Mouse (Mus musculus): ENCODE measurements at regions not wholly inside any gene's neighbourhood (a gene's known extent, or its start where the extent isn't known, plus 50 kb on each side); places are given as distances from the start of the nearest gene placed in this dataset.

GRCm38 (mm10) chr6:117465165-117465564 is 296.8 kb downstream of the Cxcl12 start:
- no peak overlapping the region for H3K9ac ChIP-seq (ENCODE audit: low read length)
- no peak overlapping the region for H3K27ac ChIP-seq (replicated peaks; ENCODE audit: low read depth, low read length)
- no peaks in the 10 kb centered on the region for H3K27me3 ChIP-seq (ENCODE audit: control insufficient read depth, insufficient read depth, low read length)
- no peaks in the 10 kb centered on the region for H3K36me3 ChIP-seq (ENCODE audit: control insufficient read depth, insufficient read depth, low read length)
- peak; percentile 38 for DNase-seq (ENCODE audit: low spot score)
- no peak overlapping the region for H3K4me2 ChIP-seq (ENCODE audit: low read depth, severe bottlenecking)
- H3K9me3 ChIP-seq (ENCODE audit: control insufficient read depth, low read length): no peaks in the 10 kb centered on the region
- H3K4me3 ChIP-seq (ENCODE audit: low read depth, low read length): no peak overlapping the region
- no peak for ATAC-seq (ENCODE audit: insufficient number of reproducible peaks, low FRiP score, low TSS enrichment, low read depth)
- WGBS: 25% methylated on average over 4 of the region's 4 CpGs
- H3K4me1 ChIP-seq (ENCODE audit: control insufficient read depth, insufficient read depth, low read length): 0 out of 2 replicates have a peak, but pooled peaks cover 2% of the 10 kb centered on the region

- H3K27ac ChIP-seq (replicated peaks; ENCODE audit: low read depth, low read length): no peak overlapping the region
- no peaks in the 10 kb centered on the region for H3K36me3 ChIP-seq (ENCODE audit: control insufficient read depth, insufficient read depth, low read length)
- no peaks in the 10 kb centered on the region for H3K27me3 ChIP-seq (ENCODE audit: control insufficient read depth, insufficient read depth, low read length)
- H3K4me1 ChIP-seq (ENCODE audit: control insufficient read depth, insufficient read depth, low read length): 0 out of 2 replicates have a peak, but pooled peaks cover 2% of the 10 kb centered on the region
- H3K4me3 ChIP-seq (ENCODE audit: low read depth, low read length): no peak overlapping the region
- H3K4me2 ChIP-seq (ENCODE audit: low read depth, severe bottlenecking): no peak overlapping the region
- H3K9ac ChIP-seq (ENCODE audit: low read length): no peak overlapping the region
- ATAC-seq (ENCODE audit: insufficient number of reproducible peaks, low FRiP score, low TSS enrichment, low read depth) (no peak), DNase-seq (ENCODE audit: low spot score) (no peak)
- H3K9me3 ChIP-seq (ENCODE audit: control insufficient read depth, low read length): no peaks in the 10 kb centered on the region
- 34% methylated on average over 5 of the region's 5 CpGs for WGBS
Observed at GRCm38 (mm10) chr6:117465606-117466174, 297.4 kb downstream of the Cxcl12 start.

- no peaks in the 10 kb centered on the region for H3K36me3 ChIP-seq (ENCODE audit: control insufficient read depth, insufficient read depth, low read length)
- 12% methylated on average over 2 of the region's 2 CpGs for WGBS
- no peaks in the 10 kb centered on the region for H3K9me3 ChIP-seq (ENCODE audit: control insufficient read depth, low read length)
- no peak overlapping the region for H3K9ac ChIP-seq (ENCODE audit: low read length)
- no peaks in the 10 kb centered on the region for H3K27me3 ChIP-seq (ENCODE audit: control insufficient read depth, insufficient read depth, low read length)
- H3K4me2 ChIP-seq (ENCODE audit: low read depth, severe bottlenecking): no peak overlapping the region
- peak overlapping the region; percentile 25; the same call in 1 of the 2 replicates for H3K27ac ChIP-seq (replicated peaks; ENCODE audit: low read depth, low read length)
- peak; percentile 63 for DNase-seq (ENCODE audit: low spot score)
- H3K4me3 ChIP-seq (ENCODE audit: low read depth, low read length): no peak overlapping the region
- peaks cover 6% of the 10 kb centered on the region; the same call in 1 of the 2 replicates for H3K4me1 ChIP-seq (ENCODE audit: control insufficient read depth, insufficient read depth, low read length)
- ATAC-seq (ENCODE audit: insufficient number of reproducible peaks, low FRiP score, low TSS enrichment, low read depth): peak; percentile 57; the same call in 1 of the 2 replicates
Observed at GRCm38 (mm10) chr6:117479376-117479775, 311.0 kb downstream of the Cxcl12 start.

DNA sequence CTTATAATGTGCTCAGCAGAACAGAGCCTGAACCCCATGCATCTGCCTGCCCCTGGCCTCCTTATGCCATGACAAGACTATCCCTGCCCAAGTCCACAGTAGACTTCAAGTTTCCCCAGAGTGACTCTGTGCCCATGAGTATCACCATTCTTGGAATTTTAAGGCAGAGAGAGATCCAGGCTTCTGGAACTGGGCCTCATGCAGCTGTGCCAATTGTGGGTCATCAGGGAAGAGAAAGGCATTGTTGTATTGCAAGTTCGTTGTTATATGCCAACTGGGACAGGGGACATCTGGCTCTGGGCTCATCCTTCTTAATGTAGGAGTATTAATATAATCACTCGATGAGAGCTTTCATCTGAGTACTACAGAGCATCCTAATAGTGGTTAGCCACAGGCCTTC is 312.1 kb downstream of the Cxcl12 start:
- WGBS: 94% methylated on average over 2 of the region's 2 CpGs
- H3K27ac ChIP-seq (replicated peaks; ENCODE audit: low read depth, low read length): peak overlapping the region; percentile 62
- no peaks in the 10 kb centered on the region for H3K36me3 ChIP-seq (ENCODE audit: control insufficient read depth, insufficient read depth, low read length)
- ATAC-seq (ENCODE audit: insufficient number of reproducible peaks, low FRiP score, low TSS enrichment, low read depth) (no peak), DNase-seq (ENCODE audit: low spot score) (no peak)
- peaks cover 6% of the 10 kb centered on the region; the same call in 1 of the 2 replicates for H3K4me1 ChIP-seq (ENCODE audit: control insufficient read depth, insufficient read depth, low read length)
- no peak overlapping the region for H3K4me3 ChIP-seq (ENCODE audit: low read depth, low read length)
- H3K4me2 ChIP-seq (ENCODE audit: low read depth, severe bottlenecking): no peak overlapping the region
- no peaks in the 10 kb centered on the region for H3K9me3 ChIP-seq (ENCODE audit: control insufficient read depth, low read length)
- H3K9ac ChIP-seq (ENCODE audit: low read length): no peak overlapping the region
- H3K27me3 ChIP-seq (ENCODE audit: control insufficient read depth, insufficient read depth, low read length): no peaks in the 10 kb centered on the region

GRCm38 (mm10) chr6:117489161-117489560 is 320.8 kb downstream of the Cxcl12 start:
- H3K36me3 ChIP-seq (ENCODE audit: control insufficient read depth, insufficient read depth, low read length): no peaks in the 10 kb centered on the region
- ATAC-seq (ENCODE audit: insufficient number of reproducible peaks, low FRiP score, low TSS enrichment, low read depth) (no peak), DNase-seq (ENCODE audit: low spot score) (no peak)
- no peak overlapping the region for H3K4me2 ChIP-seq (ENCODE audit: low read depth, severe bottlenecking)
- no peaks in the 10 kb centered on the region for H3K9me3 ChIP-seq (ENCODE audit: control insufficient read depth, low read length)
- 93% methylated on average over 4 of the region's 4 CpGs for WGBS
- no peaks in the 10 kb centered on the region for H3K27me3 ChIP-seq (ENCODE audit: control insufficient read depth, insufficient read depth, low read length)
- H3K9ac ChIP-seq (ENCODE audit: low read length): no peak overlapping the region
- H3K4me1 ChIP-seq (ENCODE audit: control insufficient read depth, insufficient read depth, low read length): no peaks in the 10 kb centered on the region
- H3K27ac ChIP-seq (replicated peaks; ENCODE audit: low read depth, low read length): no peak overlapping the region
- H3K4me3 ChIP-seq (ENCODE audit: low read depth, low read length): no peak overlapping the region

DNA sequence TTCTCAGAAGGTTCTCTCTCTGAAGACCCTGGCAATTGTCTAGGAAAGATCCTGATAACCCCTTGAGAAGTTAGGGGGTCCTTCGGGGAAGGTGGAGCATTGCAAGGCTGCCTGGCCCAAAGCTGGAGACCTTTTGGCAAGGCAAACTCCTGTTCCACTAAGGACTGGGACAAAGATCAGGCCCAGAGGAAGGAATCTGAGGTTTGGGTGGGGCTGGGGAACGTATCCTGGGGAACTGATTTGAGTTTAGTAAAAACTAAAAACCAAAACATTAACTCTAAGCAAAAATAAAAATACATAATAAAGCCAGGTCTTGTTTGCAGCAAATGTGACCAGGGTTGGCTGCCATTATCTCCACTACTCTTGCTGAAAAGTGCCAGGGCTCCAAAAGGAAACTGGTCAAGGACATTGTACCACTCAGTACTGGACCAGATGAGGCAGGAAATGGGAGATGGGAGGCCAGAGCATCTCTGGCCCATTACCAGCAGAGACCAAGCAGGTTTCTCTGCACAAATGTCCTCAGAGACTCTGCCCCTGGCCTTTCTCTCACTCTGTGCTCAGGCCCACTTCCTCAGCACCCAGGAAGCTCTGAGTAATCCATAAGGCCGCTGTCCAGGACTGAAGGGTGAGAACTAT is 321.5 kb downstream of the Cxcl12 start:
- 88% methylated on average over 3 of the region's 3 CpGs for WGBS
- H3K4me1 ChIP-seq (ENCODE audit: control insufficient read depth, insufficient read depth, low read length): no peaks in the 10 kb centered on the region

DNA sequence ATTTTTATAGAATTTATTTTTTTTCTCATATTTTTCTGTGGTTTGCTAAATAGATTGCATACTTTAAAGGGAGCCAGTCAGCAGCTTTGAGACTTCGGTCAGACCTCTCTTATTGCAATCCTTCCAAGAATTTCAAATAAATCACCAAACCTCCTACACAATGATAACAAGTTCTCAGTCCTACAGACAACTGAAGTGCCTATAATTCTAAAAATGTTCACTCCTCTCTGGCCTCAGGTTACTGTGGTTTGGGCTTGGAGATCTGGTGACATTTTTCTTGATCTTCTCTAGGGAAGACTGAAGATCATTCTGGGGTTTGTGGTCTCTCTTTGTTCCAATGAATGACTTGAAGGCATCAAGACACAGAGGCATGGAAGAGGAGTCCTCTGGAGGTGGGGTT is 326.6 kb downstream of the Cxcl12 start:
- Histone ChIP-seq H3K4me1 (ENCODE audit: control insufficient read depth, insufficient read depth, low read length) (0 out of 2 replicates have a peak, but pooled peaks cover under 1% of the 10 kb centered on the region), H3K36me3 (ENCODE audit: control insufficient read depth, insufficient read depth, low read length) (no peaks in the 10 kb centered on the region), H3K9ac (ENCODE audit: low read length) (no peak overlapping the region), H3K27me3 (ENCODE audit: control insufficient read depth, insufficient read depth, low read length) (no peaks in the 10 kb centered on the region), H3K9me3 (ENCODE audit: control insufficient read depth, low read length) (no peaks in the 10 kb centered on the region), H3K4me2 (ENCODE audit: low read depth, severe bottlenecking) (no peak overlapping the region), H3K27ac (replicated peaks; ENCODE audit: low read depth, low read length) (no peak overlapping the region), H3K4me3 (ENCODE audit: low read depth, low read length) (no peak overlapping the region)
- 81% methylated on average over 1 of the region's 1 CpGs for WGBS
- ATAC-seq (ENCODE audit: insufficient number of reproducible peaks, low FRiP score, low TSS enrichment, low read depth) (no peak), DNase-seq (ENCODE audit: low spot score) (no peak)

More for the DNA sequence above, 321.5 kb downstream of the Cxcl12 start:
- no peaks in the 10 kb centered on the region for H3K27me3 ChIP-seq (ENCODE audit: control insufficient read depth, insufficient read depth, low read length)
- no peak overlapping the region for H3K9ac ChIP-seq (ENCODE audit: low read length)
- no peak overlapping the region for H3K27ac ChIP-seq (replicated peaks; ENCODE audit: low read depth, low read length)
- no peak for ATAC-seq (ENCODE audit: insufficient number of reproducible peaks, low FRiP score, low TSS enrichment, low read depth)
- H3K36me3 ChIP-seq (ENCODE audit: control insufficient read depth, insufficient read depth, low read length): no peaks in the 10 kb centered on the region
- H3K4me3 ChIP-seq (ENCODE audit: low read depth, low read length): no peak overlapping the region
- no peaks in the 10 kb centered on the region for H3K9me3 ChIP-seq (ENCODE audit: control insufficient read depth, low read length)
- DNase-seq (ENCODE audit: low spot score): no peak
- no peak overlapping the region for H3K4me2 ChIP-seq (ENCODE audit: low read depth, severe bottlenecking)

DNA sequence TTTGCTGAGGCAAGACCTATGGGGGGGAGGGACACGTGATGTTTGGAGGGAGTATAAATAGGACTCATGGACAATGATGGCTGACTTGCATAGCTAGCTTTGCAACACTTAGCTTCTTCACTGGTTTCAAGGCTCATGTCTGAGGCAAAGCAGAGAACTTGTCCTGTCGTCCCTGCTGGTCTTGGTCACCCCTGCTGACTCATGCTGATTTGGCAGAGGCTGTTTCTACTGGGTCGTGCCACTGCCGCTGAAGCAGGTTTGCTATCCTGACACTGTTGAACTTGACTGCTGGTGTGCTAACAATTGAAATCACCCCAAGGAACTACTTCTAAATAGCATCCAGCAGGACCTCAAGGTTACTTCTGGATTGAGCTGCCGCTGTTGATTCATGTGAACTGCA is 329.0 kb downstream of the Cxcl12 start:
- ATAC-seq (ENCODE audit: insufficient number of reproducible peaks, low FRiP score, low TSS enrichment, low read depth): no peak
- no peak for DNase-seq (ENCODE audit: low spot score)
- H3K4me2 ChIP-seq (ENCODE audit: low read depth, severe bottlenecking): no peak overlapping the region

More for the DNA sequence above, 329.0 kb downstream of the Cxcl12 start:
- H3K27me3 ChIP-seq (ENCODE audit: control insufficient read depth, insufficient read depth, low read length): no peaks in the 10 kb centered on the region
- H3K4me1 ChIP-seq (ENCODE audit: control insufficient read depth, insufficient read depth, low read length): 0 out of 2 replicates have a peak, but pooled peaks cover 3% of the 10 kb centered on the region
- no peak overlapping the region for H3K9ac ChIP-seq (ENCODE audit: low read length)
- no peak overlapping the region for H3K4me3 ChIP-seq (ENCODE audit: low read depth, low read length)
- H3K9me3 ChIP-seq (ENCODE audit: control insufficient read depth, low read length): no peaks in the 10 kb centered on the region
- H3K27ac ChIP-seq (replicated peaks; ENCODE audit: low read depth, low read length): no peak overlapping the region
- 86% methylated on average over 5 of the region's 5 CpGs for WGBS
- H3K36me3 ChIP-seq (ENCODE audit: control insufficient read depth, insufficient read depth, low read length): no peaks in the 10 kb centered on the region

All from limb, embryonic 11.5 days (tissue).